Mouse (Mus musculus) liver, postnatal 0 days (tissue): ENCODE data around the gene Igflr1.

ENCODE experiments used
- CTCF ChIP-seq: sonication (generic); IDR thresholded peaks from 2 replicates; pipeline ENCODE4 v1.5.1; 2016; ENCODE audit warnings: antibody characterized with exemption, low read depth
- EP300 ChIP-seq: IDR thresholded peaks from 2 replicates; pipeline ENCODE4 v1.6.1; 2016; ENCODE audit warnings: antibody characterized with exemption, low read depth, mild to moderate bottlenecking

DNA sequence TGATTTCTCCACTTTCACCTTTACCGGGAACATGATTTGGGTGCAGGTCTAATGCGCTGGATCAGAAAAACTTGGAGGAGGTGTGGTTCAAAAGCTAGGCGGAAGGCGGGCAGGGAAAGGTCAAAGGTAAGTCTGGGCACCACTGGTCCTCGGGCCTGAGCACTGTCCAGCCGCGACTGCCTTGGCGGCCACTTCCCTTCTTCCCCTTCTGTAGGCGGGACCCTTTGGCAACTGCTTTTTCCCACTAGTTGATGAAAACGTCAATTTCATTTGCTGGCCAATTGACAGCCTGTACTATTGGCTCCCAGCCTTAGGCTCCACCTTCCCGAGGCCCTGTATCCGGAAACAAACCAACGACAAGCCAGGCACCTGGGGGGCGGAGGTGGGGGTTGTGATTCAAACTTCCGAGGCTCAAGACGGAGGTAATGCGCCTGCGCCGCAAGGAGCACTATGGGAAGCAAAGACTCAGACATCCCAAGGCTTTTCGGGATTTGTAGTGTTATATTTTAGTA lies 5.7 kb upstream of the Igflr1 start, which contains the start of gene Lin37:
- no peak for TF ChIP-seq CTCF
- no peak for TF ChIP-seq EP300
